Mouse (Mus musculus) left cerebral cortex, postnatal 36 days (tissue): ENCODE data around the gene D16Ertd472e. TPM values are rescaled to one million over a fixed set of nuclear protein-coding genes. Genes with fewer than 3 reads are reported as not detected.

Source experiments
- DNase-seq, 2 experiments: peaks; one replicate each; pipeline ENCODE4 v3.0.0; 2021 to 2022; ENCODE audit warnings: low spot score in 2 of 2, mixed read lengths in 1 of 2
- intact Hi-C: fragments of 180-260 bp; cut with DNase I; formaldehyde crosslinking; loops from one replicate; pipeline ENCODE4 v1.15.1; 2025
- total RNA-seq, 2 experiments: library from RNA; stranded (reverse); gene quantifications; 2 replicates each; pipeline ENCODE4 v1.2.3; 2021

Gene D16Ertd472e
- 1 to 10 TPM; 8.7 to 9.2 TPM for total RNA-seq

DNA sequence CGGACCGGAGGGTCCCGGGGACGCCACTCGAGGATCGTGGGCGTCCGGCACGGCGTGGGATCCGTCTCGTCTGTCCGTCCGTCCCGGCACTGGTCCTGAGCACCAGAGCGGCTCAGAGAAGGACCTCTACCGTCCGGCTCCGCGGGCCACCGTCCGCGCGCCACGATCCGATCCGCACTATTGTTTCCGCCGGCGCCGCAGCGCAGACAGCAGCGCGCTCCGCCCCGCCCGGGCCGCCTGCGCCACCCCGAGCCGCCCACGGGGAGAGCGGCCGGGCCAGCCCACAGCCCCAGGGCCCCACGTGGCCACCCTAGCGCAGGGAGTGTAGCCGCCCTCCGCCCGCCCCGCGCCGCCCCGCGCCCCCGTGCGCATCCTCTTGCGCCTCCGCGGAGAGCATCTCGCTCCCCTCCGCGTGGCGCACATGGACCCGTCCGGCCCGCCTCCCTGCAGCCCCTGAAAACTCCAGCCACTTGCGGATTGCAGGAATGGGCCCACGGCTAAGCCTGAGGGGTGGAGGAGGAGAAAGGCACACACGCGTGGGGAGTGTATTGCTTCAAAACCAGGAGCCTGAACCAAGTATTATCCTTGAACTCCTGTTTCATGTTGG lies at the start of gene D16Ertd472e:
TSS of gene D16Ertd472e (minus strand) at position 231 of the 607 bp plus-strand sequence.
- intact Hi-C loops = loop anchor here (5.0 kb wide), 2 partner anchors 61 to 199 kb away; partner anchors contain the start of gene Btg3
- peak; percentile 82 to 85 for DNase-seq

DNA sequence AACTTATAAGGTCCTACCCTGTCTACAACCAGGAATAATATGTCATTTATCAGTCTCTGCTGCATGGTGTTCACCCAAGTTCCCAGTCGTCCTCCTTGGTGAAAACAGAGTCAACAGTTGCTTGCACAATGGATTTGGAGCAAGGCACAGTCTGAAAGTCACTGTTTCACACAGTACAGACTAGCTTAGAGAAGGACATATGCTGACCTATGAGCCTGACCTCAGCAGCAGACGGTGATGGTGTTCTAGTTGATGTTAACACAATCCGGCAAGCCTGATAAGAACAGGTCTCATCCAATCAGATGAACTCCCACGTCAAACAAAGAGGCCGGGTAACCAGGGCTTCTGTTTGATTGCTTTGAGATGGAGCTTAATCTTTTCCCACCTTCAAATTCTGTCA lies 46.2 kb upstream of the D16Ertd472e start:
- DNase-seq = no peak
- intact Hi-C loops = no loop called here

DNA sequence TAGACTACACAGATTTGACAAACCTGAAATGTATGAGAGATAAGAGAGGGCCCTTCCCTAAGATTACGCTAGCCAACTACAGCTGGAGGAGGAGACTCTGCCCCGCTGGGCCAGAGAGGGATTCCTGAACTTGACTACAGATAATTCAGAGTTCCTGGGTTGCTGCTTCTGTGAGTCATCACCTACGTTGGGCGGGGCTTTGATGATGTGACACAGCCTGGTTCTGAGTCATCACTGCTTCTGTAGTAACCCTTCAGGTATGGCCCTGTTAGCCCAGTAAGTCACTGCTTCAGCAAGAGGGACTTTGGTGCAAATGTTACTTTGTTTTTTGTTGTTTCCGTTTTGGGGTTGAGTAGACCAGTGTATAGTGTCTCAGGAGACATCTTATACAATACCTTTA lies 42.9 kb upstream of the D16Ertd472e start:
- DNase-seq = no peak

DNA sequence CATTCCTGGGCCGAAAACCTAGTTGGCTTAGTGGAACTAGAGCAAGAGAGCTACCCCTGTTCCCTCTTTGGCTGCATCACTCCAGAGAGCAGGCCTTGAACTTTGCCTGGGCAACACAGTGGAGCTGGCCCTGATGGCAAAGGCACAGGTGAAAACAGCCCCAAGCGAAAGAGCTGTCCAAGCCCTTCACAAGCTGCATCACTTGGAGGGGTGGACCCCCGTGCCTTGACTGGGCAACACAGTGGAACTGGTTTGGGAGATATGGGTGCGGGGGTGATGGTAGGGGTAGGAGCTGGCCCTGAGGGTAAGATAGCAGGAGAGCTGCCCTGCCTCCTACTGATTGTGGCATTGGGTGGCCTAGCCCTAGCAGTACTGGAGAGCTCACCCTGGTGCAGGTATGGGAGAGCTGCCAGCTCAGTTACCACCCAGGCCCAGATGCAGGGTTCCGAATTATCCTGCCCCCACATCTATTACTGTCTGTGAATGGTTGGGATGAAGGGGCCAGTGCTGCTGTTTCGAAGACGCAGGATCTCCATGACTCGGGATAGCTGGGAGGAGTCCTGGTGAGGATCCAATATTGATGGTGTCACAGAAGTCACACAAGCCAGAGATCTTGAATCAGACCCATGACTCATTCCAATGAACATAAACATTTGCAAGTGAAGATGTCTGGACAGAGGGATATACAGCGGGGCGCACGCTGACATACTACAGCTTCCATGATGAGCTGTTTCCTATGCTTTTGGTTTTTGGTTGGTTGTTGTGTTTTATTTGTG lies 41.4 kb upstream of the D16Ertd472e start:
- DNase-seq = no peak
- intact Hi-C loops = no loop called here

More for the DNA sequence above, 42.9 kb upstream of the D16Ertd472e start:
- intact Hi-C loops = no loop called here

DNA sequence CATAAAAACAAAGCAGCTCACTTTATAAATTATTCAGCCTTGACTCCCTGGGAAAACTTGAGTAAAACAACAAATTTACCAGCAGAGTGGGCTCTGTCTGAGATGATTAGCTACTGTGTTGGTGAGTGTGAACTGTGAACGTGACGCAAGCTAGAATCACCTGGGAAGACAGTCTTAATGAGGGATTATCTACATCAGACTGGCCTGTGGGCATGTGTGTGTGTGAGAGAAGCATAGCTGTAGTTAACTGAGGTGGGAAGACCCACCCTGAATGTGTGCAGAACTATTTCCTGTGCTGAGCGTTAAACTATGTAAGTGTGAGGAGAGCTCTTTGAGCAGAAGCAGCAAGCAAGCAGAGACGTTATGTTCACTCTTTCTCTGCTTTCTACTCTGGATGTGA lies 29.7 kb upstream of the D16Ertd472e start:
- intact Hi-C loops = loop anchor here (1.0 kb wide), 1 partner anchor 9 kb away; no protein-coding TSS in a partner anchor
- DNase-seq = no peak

DNA sequence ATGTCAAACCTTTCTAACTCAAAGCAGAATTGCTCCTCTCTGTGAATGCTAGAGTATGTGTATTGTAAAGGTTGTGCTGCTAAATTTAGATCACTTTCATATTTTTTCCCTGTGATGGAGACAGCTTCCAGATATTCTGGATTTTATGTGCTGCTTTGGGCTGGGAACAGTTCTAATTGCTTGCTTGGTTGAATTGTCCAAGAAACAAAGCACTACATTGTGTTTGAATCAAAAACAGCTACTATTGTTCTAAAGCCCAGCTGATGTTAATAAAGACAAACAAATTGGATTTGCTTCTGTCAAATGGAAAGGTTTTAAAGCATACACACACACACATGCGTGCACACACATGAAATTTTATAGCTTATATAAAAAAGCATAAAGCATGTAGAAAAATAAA lies 22.4 kb upstream of the D16Ertd472e start:
- intact Hi-C loops = no loop called here
- no peak for DNase-seq

DNA sequence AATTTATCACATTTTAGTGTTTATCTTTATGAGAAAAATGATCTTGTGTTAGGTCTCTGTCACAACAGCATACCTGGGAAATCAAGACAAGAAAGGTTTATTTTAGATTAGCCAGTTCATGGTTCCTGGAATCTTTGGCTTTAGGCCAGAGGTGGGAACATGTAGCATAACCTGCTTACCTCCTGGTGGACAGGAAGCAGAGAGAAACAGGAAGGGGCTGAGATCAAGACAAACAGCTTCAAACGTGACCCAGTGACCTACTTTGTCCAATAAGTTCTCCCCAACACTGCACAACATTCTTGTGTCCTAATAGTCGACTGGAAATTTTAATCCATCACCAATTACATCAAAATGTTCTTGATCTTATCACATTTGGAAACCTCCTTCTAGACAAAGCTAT lies 19.9 kb upstream of the D16Ertd472e start:
- DNase-seq = no peak

DNA sequence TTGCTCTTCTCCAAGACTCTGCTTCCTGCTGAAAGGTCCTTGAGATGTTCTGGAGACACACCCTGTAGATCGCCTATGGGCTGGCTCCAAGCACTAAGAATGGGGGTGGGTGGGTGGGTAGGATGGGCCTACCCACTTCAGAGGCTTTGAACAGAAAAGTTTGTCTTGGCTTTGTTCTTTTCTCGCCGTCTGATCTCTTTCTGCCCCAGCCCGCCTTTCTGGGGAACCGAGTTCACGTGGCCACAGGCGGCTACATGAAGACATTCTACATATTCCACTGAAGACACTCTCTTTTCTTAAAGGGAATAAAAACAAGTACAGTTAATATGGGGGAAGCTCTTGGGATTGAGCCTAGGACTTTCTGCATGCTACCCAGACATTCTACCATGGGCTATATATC lies 19.3 kb upstream of the D16Ertd472e start:
- no peak for DNase-seq
- intact Hi-C loops = no loop called here

More for the DNA sequence above, 19.9 kb upstream of the D16Ertd472e start:
- intact Hi-C loops = no loop called here

DNA sequence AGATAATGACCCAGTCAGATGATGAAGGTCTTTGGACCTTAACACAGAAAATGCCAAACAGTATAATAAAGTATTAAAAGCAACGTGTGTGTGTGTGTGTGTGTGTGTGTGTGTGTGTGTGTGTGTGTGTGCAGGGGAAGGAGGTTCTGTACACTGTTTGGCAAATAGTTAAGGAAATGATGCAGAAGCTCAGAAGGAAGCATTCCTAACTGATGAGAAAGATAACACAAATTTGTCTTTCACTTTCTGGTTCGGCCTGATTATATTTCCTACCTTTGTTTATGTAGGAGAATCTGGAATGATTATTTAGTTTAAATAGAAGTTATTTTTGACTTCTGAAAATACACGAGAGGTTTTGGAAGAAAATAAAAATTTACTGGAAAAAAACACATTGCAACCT lies 17.6 kb upstream of the D16Ertd472e start:
- DNase-seq = no peak
- intact Hi-C loops = no loop called here

DNA sequence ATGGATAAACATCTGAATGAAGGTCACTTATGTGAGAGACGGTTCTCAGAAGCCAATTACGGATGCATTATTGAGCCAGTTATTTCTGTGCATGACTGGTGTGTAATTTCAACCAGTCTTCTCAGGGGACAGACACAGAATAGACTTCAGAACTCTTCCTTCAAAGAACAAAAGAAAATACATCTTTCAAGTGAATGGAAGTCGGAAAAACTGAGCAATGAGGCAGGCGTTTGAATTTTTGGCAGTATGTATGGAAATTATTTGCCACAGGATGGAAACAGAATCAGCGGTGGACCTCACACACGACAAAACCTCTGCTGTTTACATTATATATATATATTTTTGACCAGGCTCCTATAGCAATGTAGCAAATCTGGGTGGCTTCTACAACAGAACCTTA lies 14.6 kb upstream of the D16Ertd472e start:
- intact Hi-C loops = no loop called here
- no peak for DNase-seq

DNA sequence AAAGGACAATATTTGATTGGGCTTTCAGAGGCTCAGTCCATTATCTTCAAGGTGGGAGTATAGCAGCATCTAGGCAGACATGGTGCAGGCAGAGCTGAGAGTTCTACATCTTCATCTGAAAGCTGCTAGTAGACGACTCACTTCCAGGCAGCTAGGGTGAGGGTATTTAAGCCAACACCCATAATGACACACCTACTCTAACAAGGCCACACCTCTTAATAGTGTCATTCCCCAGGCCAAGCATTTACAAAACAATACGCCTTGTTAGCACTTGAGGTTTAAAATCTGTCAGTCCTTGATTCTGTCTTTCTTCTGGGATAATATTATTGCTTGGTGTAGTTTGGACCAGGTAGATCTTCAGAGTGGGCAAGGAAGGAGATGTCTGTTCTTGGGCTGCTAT lies 12.3 kb upstream of the D16Ertd472e start:
- intact Hi-C loops = no loop called here
- DNase-seq = no peak

DNA sequence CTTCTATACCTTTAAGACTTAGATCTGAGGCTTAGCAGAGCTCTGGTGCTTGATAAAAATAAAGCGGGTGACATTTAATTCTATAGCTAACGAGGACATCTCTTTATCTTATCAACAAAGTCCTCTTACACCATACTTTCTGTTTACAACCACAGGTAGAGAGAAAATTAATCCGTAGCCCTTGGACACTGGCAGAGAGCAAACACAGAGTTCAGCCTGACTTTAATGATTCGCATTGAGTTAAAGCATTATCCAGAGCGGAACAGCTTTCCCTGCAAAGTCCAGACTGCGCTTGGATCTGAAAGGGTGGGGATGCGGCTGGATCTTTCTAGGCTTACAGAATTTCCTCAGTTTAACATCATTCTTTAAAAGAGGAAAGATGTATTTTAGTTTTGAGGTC lies 10.1 kb upstream of the D16Ertd472e start:
- intact Hi-C loops = no loop called here

DNA sequence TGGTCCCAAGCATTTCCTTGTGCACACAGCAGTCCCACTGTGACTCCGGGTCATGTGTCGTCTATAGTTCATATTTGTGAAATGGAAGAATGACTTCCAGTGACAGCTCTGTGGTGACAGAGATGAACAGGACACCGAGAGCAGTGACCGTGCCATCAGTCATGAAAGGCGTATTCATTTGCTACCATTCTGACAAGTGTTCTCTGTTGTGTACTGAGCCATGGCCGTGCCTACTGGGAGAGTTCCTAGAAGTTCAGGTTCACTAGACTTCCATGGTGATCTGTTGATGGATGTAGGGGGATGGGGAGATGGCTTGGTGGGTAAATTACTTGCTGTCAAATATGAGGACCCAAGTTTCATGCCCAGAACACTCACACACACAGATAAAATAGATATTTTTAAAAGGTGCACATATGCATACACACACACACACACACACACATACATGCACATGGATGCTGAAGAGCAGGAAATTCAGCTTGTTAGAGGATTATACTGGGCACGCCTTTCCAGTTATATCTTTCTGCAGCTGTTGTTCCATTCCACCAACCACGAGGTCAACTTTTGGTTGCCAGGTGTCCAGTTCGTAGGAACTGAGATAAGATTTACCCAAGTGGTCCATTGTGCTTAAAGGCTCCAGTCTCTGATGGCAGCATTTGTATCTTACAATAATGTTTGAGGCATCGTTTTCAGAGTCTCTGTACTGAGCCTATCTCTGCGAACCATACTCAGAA lies 9.3 kb upstream of the D16Ertd472e start:
- DNase-seq = no peak
- intact Hi-C loops = no loop called here

More for the DNA sequence above, 10.1 kb upstream of the D16Ertd472e start:
- DNase-seq = no peak

DNA sequence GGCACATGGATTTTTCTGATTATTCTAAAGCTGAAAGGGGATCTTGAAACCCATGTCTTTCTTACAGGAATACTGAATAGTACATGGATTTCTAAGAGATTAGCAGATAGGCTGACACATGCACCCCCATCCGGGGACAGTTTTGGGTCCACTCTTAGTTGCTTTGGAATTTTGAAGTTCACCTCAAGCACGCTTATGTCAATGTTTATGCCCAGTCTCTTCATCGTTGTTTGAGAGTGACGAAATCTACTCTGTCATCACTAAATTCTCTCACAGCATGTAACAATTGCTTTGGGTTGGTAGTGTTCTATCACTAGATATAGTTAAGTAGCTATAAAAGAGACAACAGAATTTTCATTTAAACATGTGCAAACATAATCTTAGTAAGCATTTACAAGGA lies 8.7 kb upstream of the D16Ertd472e start:
- no peak for DNase-seq
- intact Hi-C loops = no loop called here

DNA sequence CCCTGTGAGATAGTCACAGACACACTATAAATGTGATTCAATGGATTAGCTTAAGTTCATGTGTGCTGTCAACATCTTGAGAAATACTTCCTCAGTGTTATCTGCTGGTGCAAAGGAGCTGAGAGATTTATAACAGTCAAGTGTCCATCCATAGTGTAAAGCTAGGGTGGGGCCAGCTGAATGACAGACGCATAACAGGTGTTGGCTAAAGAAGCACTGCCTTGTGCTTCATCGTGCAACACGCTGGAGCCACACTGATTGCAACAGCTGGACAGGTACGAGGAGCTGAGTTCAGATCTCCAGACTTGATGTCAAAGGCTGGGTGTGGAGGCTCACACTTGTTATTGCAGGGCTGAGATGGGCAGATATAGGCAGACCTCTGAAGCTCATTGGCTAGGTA lies 7.5 kb upstream of the D16Ertd472e start:
- intact Hi-C loops = no loop called here
- no peak for DNase-seq

DNA sequence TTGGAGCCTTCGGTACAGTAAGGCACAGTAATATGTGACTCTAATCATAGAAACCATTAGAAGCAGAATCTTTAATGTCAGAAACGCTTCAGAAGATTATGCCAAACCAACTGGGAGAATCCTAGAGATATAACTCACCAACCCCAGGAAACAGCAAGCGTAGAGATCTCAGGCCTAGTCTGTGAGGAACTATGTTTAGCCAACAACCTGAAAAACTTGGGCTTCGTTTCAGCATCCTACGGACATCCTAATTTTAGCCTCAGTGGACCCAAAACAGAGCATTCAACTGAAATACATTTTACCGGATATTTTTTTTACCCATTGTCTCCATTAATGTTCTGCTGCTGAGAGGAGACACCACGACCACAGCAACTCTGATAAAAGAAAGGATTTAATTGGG lies 3.9 kb upstream of the D16Ertd472e start:
- intact Hi-C loops = no loop called here
- DNase-seq = no peak

DNA sequence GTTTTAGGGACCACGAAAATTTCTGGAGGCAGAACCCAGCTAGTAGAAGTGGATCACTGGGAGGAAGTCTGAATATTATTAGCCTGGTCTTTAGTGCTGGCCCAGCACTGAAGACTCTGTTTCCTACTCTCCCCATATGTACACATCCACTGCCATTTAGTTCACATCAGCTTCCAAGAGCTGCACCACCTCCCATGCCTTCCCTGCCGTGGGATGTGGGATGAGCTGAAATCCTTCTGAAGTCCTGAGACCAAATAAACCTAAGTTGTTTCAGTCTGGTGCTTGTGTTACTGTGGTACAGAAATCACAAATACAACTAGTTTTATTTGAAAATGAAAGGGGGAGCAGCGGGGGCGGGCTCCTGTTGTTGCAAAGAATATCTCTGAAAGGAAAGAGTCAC lies 2.9 kb upstream of the D16Ertd472e start:
- intact Hi-C loops = loop anchor here (5.0 kb wide), 2 partner anchors 58 to 202 kb away; partner anchors contain the start of gene Btg3
- DNase-seq = no peak

DNA sequence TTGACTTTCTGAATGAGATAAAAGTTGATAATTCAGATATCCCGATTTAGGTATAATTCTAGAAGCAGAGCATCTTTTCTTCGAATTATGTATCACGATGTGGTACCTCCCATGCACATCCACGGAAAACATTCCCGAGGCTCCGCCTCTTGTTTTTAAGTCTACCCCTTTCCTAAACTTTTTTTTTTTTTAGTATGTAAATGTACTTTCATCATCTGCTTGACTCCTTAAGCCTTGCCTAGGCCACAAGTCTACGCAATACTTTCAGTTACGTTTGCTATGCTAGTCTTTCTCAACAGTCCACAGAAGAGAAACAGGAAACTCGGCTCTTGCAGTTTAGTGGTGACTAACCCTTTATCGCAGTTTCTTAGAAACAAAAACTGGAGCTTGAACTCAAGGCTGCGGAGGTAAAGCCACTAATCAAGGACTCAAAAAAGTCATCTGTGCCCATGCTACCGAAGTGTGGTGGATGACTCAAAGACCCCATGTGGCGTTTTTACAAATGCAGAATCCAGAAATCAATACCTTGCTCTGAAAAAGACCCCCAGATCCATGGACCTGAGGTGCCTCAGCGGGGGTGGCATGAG lies 670 bp upstream of the D16Ertd472e start:
- intact Hi-C loops = loop anchor here (5.0 kb wide), 2 partner anchors 60 to 200 kb away; partner anchors contain the start of gene Btg3
- DNase-seq = no peak

DNA sequence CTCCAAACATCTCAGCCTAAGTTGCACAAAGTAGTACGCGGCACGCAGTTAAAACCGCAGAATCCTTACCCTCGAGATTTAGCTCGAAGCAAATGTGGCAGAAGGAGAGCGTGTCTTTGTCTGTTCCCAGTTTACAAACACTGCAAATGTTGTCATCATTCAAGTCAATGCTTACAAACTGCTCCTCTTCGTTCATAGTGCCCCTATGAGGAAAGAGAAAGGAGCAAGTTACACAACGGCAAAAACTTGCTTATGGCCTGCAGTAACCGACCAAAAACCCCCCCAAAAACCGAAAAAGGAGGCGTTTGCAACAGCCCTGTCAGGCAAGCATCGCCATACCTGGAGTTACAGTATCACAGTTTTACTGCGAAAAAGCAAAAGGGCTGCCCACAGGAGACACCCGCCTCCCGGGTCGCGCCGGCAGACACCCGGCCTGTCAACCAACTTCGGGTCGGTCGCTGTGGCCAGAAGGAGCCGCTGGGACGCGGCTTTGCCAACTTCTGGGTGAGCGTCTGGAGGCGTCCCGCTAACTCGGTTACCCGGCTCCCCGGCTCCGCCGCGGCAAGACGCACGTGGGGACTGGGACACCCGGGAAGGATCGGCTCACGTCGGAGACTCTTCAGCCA lies 543 bp downstream of the D16Ertd472e start:
- intact Hi-C loops = loop anchor here (5.0 kb wide), 2 partner anchors 61 to 199 kb away; partner anchors contain the start of gene Btg3
- DNase-seq = no peak
